In the genomic region with DNA sequence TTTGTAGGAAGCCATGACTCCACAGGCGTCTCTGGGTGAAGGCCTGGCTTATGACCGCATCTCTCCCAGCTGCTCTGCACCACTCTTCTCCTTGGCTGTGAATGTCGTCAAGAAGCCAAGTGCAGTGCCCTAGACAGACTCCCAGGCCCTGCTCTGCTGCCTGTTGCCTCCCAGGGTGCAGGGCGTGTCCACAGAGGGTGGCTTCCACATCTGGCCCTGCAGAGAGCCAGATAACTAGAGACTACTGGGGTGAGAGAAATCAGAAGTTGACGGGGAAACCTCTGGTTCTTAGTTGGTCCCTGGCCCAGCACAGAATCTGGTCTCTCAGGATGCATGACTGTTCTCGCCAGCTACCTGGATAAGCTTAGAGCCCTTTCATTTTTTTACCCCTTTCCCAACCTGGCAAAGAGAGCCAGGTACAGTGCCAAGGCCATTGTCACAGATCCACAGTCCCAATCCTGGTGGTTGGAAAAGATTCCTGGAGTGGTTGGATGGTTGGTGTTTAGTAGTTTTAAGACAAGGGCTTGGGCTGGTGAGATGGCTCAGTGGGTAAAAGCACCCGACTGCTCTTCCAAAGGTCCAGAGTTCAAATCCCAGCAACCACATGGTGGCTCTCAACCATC, we compare ENCODE assay signal across 14 mouse cellular contexts. TPM values are rescaled to one million over a fixed set of nuclear protein-coding genes. Genes with fewer than 3 reads are reported as not detected.
DNase-seq lines count a peak whose midpoint lies in the region; ATAC-seq and TF ChIP-seq lines count a peak whose summit lies in the region.
"Had no signal": no experiment of that assay in that cellular context is flagged by ENCODE, and none has a peak within 500 bp of the region (broad histone marks: within the 10 kb centered on the region; RNA-seq: fewer than 3 reads in every experiment).

No protein-coding gene starts in this region.

- no peaks in the 10 kb centered on the region for H3K27me3 ChIP-seq in heart, embryonic 11.5 days (ENCODE audit: control insufficient read depth, insufficient read depth, low read length)
- no peaks in the 10 kb centered on the region for H3K27me3 ChIP-seq in liver, adult 2 months (ENCODE audit: control insufficient read depth, insufficient read depth, low read length)
- H3K27me3 ChIP-seq: forebrain, embryonic 12.5 days had no signal

- intact Hi-C loops in heart, postnatal 14 days (cut with DNase I), result no loop called here
- intact Hi-C loops in left cerebral cortex, postnatal 36 days (cut with DNase I), result no loop called here

- peak; percentile 75; the same call in 1 of the 2 replicates for ATAC-seq in heart, embryonic 11.5 days (replicated peaks; ENCODE audit: insufficient number of reproducible peaks, low FRiP score, low TSS enrichment)
- no peak for ATAC-seq in granulocyte monocyte progenitor cell, adult 5-6 weeks (replicated peaks; ENCODE audit: poor library complexity, severe bottlenecking)
- ATAC-seq: hindbrain, embryonic 16.5 days had no signal

- no peak for DNase-seq in heart, postnatal 14 days
- peak; percentile 51 for DNase-seq in liver, adult 2 months (ENCODE audit: extremely low read depth, low read depth, low spot score)
- DNase-seq in spleen, postnatal 36 days (ENCODE audit: low spot score in 2 of 2), result peak; percentile 35 to 51
- DNase-seq in left cerebral cortex, postnatal 36 days (ENCODE audit: low spot score in 2 of 2), result no peak
- DNase-seq in cerebellum, adult 18-20 months, result no peak
- DNase-seq: kidney, postnatal 10 days; lung, adult 18-20 months had no signal

- no peak overlapping the region for H3K9ac ChIP-seq in heart, embryonic 11.5 days (ENCODE audit: low read depth, low read length)
- H3K9ac ChIP-seq in liver, adult 2 months (ENCODE audit: low read depth, low read length), result no peak overlapping the region
- H3K9ac ChIP-seq: forebrain, embryonic 12.5 days had no signal

- H3K4me2 ChIP-seq in heart, embryonic 11.5 days, result no peak overlapping the region
- H3K4me2 ChIP-seq: forebrain, embryonic 12.5 days had no signal

- no peaks in the 10 kb centered on the region for H3K79me2 ChIP-seq in liver, adult 2 months (ENCODE audit: control insufficient read depth, insufficient read depth, low read length)

- H3K36me3 ChIP-seq in heart, embryonic 11.5 days (ENCODE audit: control insufficient read depth, insufficient read depth, low read length), result peaks cover 24% of the 10 kb centered on the region
- H3K36me3 ChIP-seq in liver, adult 2 months (ENCODE audit: control insufficient read depth, insufficient read depth, low read length), result peaks cover 16% of the 10 kb centered on the region

- no peak overlapping the region for H3K27ac ChIP-seq in heart, embryonic 11.5 days (ENCODE audit: low read depth, low read length)
- peak overlapping the region; percentile 66 for H3K27ac ChIP-seq in bone marrow, adult 2 months (ENCODE audit: control insufficient read depth, insufficient read depth, low read depth, low read length, poor library complexity)
- no peak overlapping the region for H3K27ac ChIP-seq in liver, adult 2 months (replicated peaks; ENCODE audit: insufficient read depth, low read depth, low read length)
- H3K27ac ChIP-seq: forebrain, embryonic 12.5 days had no signal

- TF ChIP-seq CTCF in bone marrow, adult 2 months (IDR thresholded peaks at IDR 0.05; ENCODE audit: control insufficient read depth, insufficient read depth, low read length), result no peak
- TF ChIP-seq CTCF in liver, adult 2 months (IDR thresholded peaks at IDR 0.05; ENCODE audit: low read depth, low read length), result no peak

- no peaks in the 10 kb centered on the region for H3K9me3 ChIP-seq in heart, embryonic 11.5 days (replicated peaks; ENCODE audit: control insufficient read depth, low read length)
- H3K9me3 ChIP-seq: forebrain, embryonic 12.5 days had no signal

- TF ChIP-seq POLR2A in bone marrow, adult 2 months (IDR thresholded peaks at IDR 0.05; ENCODE audit: borderline replicate concordance, control insufficient read depth, low read depth, low read length), result no peak
- no peak for TF ChIP-seq POLR2A in liver, adult 2 months (IDR thresholded peaks at IDR 0.05; ENCODE audit: extremely low read depth, insufficient read depth, low read length)

- no peak overlapping the region for H3K4me3 ChIP-seq in heart, embryonic 11.5 days (ENCODE audit: low read depth, low read length)
- no peak overlapping the region for H3K4me3 ChIP-seq in bone marrow, adult 2 months (replicated peaks; ENCODE audit: control insufficient read depth, low read depth, low read length)
- H3K4me3 ChIP-seq in liver, adult 2 months (ENCODE audit: insufficient read depth, low read depth, low read length), result no peak overlapping the region
- H3K4me3 ChIP-seq: forebrain, embryonic 12.5 days had no signal

- peaks cover 7% of the 10 kb centered on the region; the same call in 1 of the 2 replicates for H3K4me1 ChIP-seq in heart, embryonic 11.5 days (ENCODE audit: control insufficient read depth, insufficient read depth, low read length)
- H3K4me1 ChIP-seq in bone marrow, adult 2 months (ENCODE audit: control insufficient read depth, insufficient read depth, low read length), result peaks cover 1% of the 10 kb centered on the region; the same call in 1 of the 2 replicates
- H3K4me1 ChIP-seq in liver, adult 2 months (ENCODE audit: control insufficient read depth, insufficient read depth, low read length), result peaks cover 14% of the 10 kb centered on the region
- H3K4me1 ChIP-seq: forebrain, embryonic 12.5 days had no signal

- 76% methylated on average over 7 of the region's 7 CpGs for WGBS in heart, embryonic 11.5 days (ENCODE audit: insufficient replicate concordance)
- 75% methylated on average over 7 of the region's 7 CpGs for WGBS in bone marrow, adult 2 months
- 77% methylated on average over 7 of the region's 7 CpGs for WGBS in liver, adult 2 months

RNA-seq across cellular contexts. Expression of gene Uqcr10, which starts 26.8 kb away (rescaled TPM):
- 1,482 and 1,490 TPM in 2 replicates for polyA plus RNA-seq in heart, embryonic 11.5 days (2014; fragmentation: Nextera tagmentation; extraction: Ambion mirVana)
- 1,000 to 10,000 TPM; 1,424 to 1,479 TPM for total RNA-seq in heart, postnatal 14 days (2021)
- polyA plus RNA-seq in bone marrow, adult 2 months (2011; ENCODE audit: insufficient read depth, insufficient read length, low replicate concordance, missing spikeins), result 143 and 240 TPM in 2 replicates
- total RNA-seq in liver, adult 2 months (2014; rRNA removed), result 702 and 886 TPM in 2 replicates
- 568 and 709 TPM in 2 replicates for polyA plus RNA-seq in liver, adult 2 months (2012; rRNA removed)
- total RNA-seq in granulocyte monocyte progenitor cell, adult 5-6 weeks (2014; fragmentation: Nextera tagmentation), result 357 and 416 TPM in 2 replicates
- total RNA-seq in granulocyte monocyte progenitor cell, adult 5-6 weeks (2017), result 189 and 204 TPM in 2 replicates
- total RNA-seq in left cerebral cortex, postnatal 36 days (2021), result 100 to 1,000 TPM; 360 to 388 TPM

RNA-seq across cellular contexts. Expression of gene Zmat5, which starts 27.1 kb away (rescaled TPM):
- 50.1 and 55.8 TPM in 2 replicates for polyA plus RNA-seq in heart, embryonic 11.5 days (2014; fragmentation: Nextera tagmentation; extraction: Ambion mirVana)
- total RNA-seq in heart, postnatal 14 days (2021), result 10 to 100 TPM; 21.0 to 22.6 TPM
- 9.6 and 11.7 TPM in 2 replicates for polyA plus RNA-seq in bone marrow, adult 2 months (2011; ENCODE audit: insufficient read depth, insufficient read length, low replicate concordance, missing spikeins)
- 3.6 and 5.1 TPM in 2 replicates for total RNA-seq in liver, adult 2 months (2014; rRNA removed)
- polyA plus RNA-seq in liver, adult 2 months (2012; rRNA removed), result 13.8 and 17.5 TPM in 2 replicates
- 28.1 and 50.8 TPM in 2 replicates for total RNA-seq in granulocyte monocyte progenitor cell, adult 5-6 weeks (2014; fragmentation: Nextera tagmentation)
- 6.9 and 19.7 TPM in 2 replicates for total RNA-seq in granulocyte monocyte progenitor cell, adult 5-6 weeks (2017)
- 10 to 100 TPM; 31.8 to 32.9 TPM for total RNA-seq in left cerebral cortex, postnatal 36 days (2021)

RNA-seq across cellular contexts. Expression of gene Ascc2, which starts 39.8 kb away (rescaled TPM):
- 28.4 and 29.0 TPM in 2 replicates for polyA plus RNA-seq in heart, embryonic 11.5 days (2014; fragmentation: Nextera tagmentation; extraction: Ambion mirVana)
- total RNA-seq in heart, postnatal 14 days (2021), result 10 to 100 TPM; 14.1 to 14.9 TPM
- 11.3 and 18.1 TPM in 2 replicates for polyA plus RNA-seq in bone marrow, adult 2 months (2011; ENCODE audit: insufficient read depth, insufficient read length, low replicate concordance, missing spikeins)
- 8.5 and 12.4 TPM in 2 replicates for total RNA-seq in liver, adult 2 months (2014; rRNA removed)
- polyA plus RNA-seq in liver, adult 2 months (2012; rRNA removed), result 9.7 and 9.9 TPM in 2 replicates
- 36.3 and 36.4 TPM in 2 replicates for total RNA-seq in granulocyte monocyte progenitor cell, adult 5-6 weeks (2014; fragmentation: Nextera tagmentation)
- 23.1 and 23.7 TPM in 2 replicates for total RNA-seq in granulocyte monocyte progenitor cell, adult 5-6 weeks (2017)
- total RNA-seq in left cerebral cortex, postnatal 36 days (2021), result 10 to 100 TPM; 15.1 to 21.6 TPM

RNA-seq across cellular contexts. Expression of gene Gm11032, which starts 57.5 kb away (rescaled TPM):
- not detected in 2 replicates for polyA plus RNA-seq in heart, embryonic 11.5 days (2014; fragmentation: Nextera tagmentation; extraction: Ambion mirVana)
- total RNA-seq in heart, postnatal 14 days (2021), result not detected
- not detected in 2 replicates for polyA plus RNA-seq in bone marrow, adult 2 months (2011; ENCODE audit: insufficient read depth, insufficient read length, low replicate concordance, missing spikeins)
- total RNA-seq in liver, adult 2 months (2014; rRNA removed), result not detected in 2 replicates
- polyA plus RNA-seq in liver, adult 2 months (2012; rRNA removed), result not detected in 2 replicates
- total RNA-seq in granulocyte monocyte progenitor cell, adult 5-6 weeks (2014; fragmentation: Nextera tagmentation), result not detected in 2 replicates
- not detected in 2 replicates for total RNA-seq in granulocyte monocyte progenitor cell, adult 5-6 weeks (2017)
- total RNA-seq in left cerebral cortex, postnatal 36 days (2021), result not detected
- total RNA-seq: layer of hippocampus, postnatal 14 days had no signal
- polyA plus RNA-seq: forebrain, embryonic 12.5 days; heart, embryonic 14.5 days; hindbrain, embryonic 16.5 days had no signal

Comparison
In these comparisons a context has a peak if more than half of its experiments do, and no peak if none do; other contexts are left out.
1. DNase-seq: peak in liver, adult 2 months (single experiment) and spleen, postnatal 36 days (2 of 2); none in heart, postnatal 14 days (0 of 2), left cerebral cortex, postnatal 36 days (0 of 2) and cerebellum, adult 18-20 months (0 of 2).